Mouse (Mus musculus) bone marrow, adult 2 months (tissue): Measurements from ENCODE around the gene Tmem171. TPM values are rescaled to one million over a fixed set of nuclear protein-coding genes. Genes with fewer than 3 reads are reported as not detected.

Experiments
- H3K27ac ChIP-seq: fragments of 200-500 bp; 2 replicates; pipeline ENCODE4 v1.5.1; 2012; ENCODE audit warnings: low read depth, mild to moderate bottlenecking, control low read depth, inconsistent platforms, low read length; ENCODE audit not compliant: control insufficient read depth, poor library complexity, insufficient read depth
- H3K4me1 ChIP-seq: fragments of 200-500 bp; 2 replicates; pipeline ENCODE4 v1.6.1; 2011; ENCODE audit warnings: low read length; ENCODE audit not compliant: control insufficient read depth, insufficient read depth
- H3K4me3 ChIP-seq: fragments of 200-500 bp; replicated peaks from 2 replicates; pipeline ENCODE3; 2011; ENCODE audit warnings: mild to moderate bottlenecking, low read depth, low read length, control low read depth; ENCODE audit not compliant: control insufficient read depth
- CTCF ChIP-seq: fragments of 200-500 bp; IDR thresholded peaks from 2 replicates; pipeline ENCODE4 v1.5.1; 2011; ENCODE audit warnings: low read length, control low read depth; ENCODE audit not compliant: control insufficient read depth, insufficient read depth
- POLR2A ChIP-seq: fragments of 200-500 bp; IDR thresholded peaks from 2 replicates; pipeline ENCODE4 v1.6.1; 2011; ENCODE audit warnings: low read depth, mild to moderate bottlenecking, control low read depth, low read length, borderline replicate concordance; ENCODE audit not compliant: control insufficient read depth
- WGBS: fragments of 180-500 bp; shearing (Covaris S2); methylation state at CpG from one replicate; pipeline ENCODE4 v1.1.7; 2018; 5-methylcytosine and 5-hydroxymethylcytosine counted together
- polyA plus RNA-seq: library from polyadenylated mRNA; stranded (reverse); fragments of >200 nt; gene quantifications from 2 replicates; pipeline ENCODE4 v1.2.4, GENCODE M21; 2011; ENCODE audit warnings: low replicate concordance; ENCODE audit not compliant: missing spikeins, insufficient read depth, insufficient read length

Gene Tmem171
- polyA plus RNA-seq, 1 experiment: not detected

- Histone ChIP-seq H3K4me1 (no peaks in the 10 kb centered on the region), H3K4me3 (no peak overlapping the region), H3K27ac (no peak overlapping the region)
- TF ChIP-seq CTCF: no peak
- TF ChIP-seq POLR2A: no peak
- WGBS: 78% methylated on average over 1 of the region's 1 CpGs
These were observed 27.7 kb upstream of the Tmem171 start for GRCm38 (mm10) chr13:98722296-98722695.

GRCm38 (mm10) chr13:98716176-98716575, 21.5 kb upstream of the Tmem171 start:
- Histone ChIP-seq H3K4me1 (no peaks in the 10 kb centered on the region), H3K4me3 (no peak overlapping the region), H3K27ac (no peak overlapping the region)
- TF ChIP-seq POLR2A (no peak), CTCF (no peak)
- 91% methylated on average over 8 of the region's 8 CpGs for WGBS

DNA sequence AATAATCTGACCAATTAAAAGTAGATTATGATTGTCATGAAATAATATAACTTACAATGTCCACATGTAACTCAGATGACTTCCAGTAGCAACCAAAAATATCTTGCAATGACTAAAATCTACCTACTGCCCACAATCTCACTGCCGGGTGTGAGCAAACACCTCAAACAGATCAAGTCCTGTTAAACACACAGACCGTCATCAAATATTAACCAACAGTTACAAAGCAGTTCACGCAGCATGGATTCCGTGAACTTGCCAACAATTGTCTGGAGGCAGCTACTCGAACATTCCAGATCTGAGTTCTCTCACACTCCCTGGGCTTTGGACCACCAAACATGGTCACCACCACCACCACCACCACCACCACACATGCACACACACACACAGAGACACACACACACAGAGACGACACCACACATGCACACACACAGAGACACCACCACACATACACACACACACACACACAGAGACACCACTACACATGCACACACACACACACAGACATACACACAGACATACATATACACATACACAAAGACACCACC, 20.9 kb upstream of the Tmem171 start:
- no peak overlapping the region for H3K4me3 ChIP-seq
- no peaks in the 10 kb centered on the region for H3K4me1 ChIP-seq
- H3K27ac ChIP-seq: no peak overlapping the region
- TF ChIP-seq POLR2A (no peak), CTCF (no peak)
- WGBS: 90% methylated on average over 6 of the region's 6 CpGs

DNA sequence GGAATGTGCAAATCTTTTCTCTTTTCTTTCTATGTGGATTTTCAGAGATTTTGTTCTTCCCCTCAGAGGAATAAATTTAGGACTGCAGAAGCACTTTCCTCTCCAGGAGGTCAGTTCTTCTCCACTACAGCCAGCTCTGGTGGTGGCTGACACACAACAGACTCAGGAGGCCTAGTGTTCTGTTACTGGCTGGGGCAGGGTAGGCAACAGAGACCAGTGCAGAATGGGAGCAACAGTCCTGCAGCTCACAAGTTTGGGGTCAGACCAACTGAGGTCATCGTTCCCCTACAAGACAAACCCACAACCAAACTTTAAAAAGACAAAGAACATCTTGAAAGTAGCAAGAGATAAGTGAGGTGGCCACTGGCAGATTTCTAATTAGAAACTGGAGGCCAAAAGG, 16.0 kb upstream of the Tmem171 start:
- WGBS: 88% methylated on average over 1 of the region's 1 CpGs
- TF ChIP-seq POLR2A (no peak), CTCF (no peak)
- H3K27ac ChIP-seq: no peak overlapping the region
- H3K4me3 ChIP-seq: no peak overlapping the region
- H3K4me1 ChIP-seq: no peaks in the 10 kb centered on the region

DNA sequence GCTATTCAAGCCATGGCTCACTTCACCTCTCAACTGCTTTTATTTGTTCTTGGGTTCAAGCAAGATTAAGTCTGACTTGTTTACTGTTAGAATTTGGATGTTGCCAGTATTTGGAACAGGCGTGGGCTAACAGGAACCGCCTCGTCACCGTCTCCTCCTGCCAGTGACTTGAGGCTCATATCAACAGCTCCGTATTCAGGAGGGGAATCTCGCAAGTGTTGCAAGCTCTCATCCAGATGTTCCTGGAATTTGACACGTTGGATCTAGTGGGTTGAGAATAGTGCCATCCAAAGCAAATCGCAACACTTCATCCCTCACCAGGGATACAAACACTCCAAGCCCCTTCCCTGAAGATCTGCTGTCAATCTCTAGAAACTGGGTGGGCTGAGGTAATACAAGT, 15.6 kb upstream of the Tmem171 start:
- Histone ChIP-seq H3K4me1 (no peaks in the 10 kb centered on the region), H3K27ac (no peak overlapping the region), H3K4me3 (no peak overlapping the region)
- 79% methylated on average over 8 of the region's 8 CpGs for WGBS
- TF ChIP-seq POLR2A: no peak
- no peak for TF ChIP-seq CTCF

DNA sequence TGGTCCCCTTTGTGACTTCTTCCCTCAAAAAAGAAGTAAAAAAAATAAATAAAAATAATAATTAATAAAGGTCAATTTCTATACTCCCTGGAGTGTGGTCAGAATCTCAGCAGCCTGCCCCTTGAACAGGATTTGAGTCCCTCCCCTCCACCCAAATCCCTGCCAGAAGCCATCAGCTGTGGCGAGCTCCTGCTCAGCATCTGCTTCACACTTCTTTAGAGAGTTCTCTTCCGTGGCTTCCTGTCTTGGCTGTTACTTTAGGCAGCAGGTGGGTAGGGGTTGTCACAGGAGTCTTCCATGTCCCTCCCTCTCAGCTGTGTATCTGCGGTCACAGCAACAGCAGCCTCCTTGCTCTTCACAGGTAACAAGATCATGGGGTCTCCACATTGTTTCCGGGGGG, 10.9 kb upstream of the Tmem171 start:
- 61% methylated on average over 4 of the region's 4 CpGs for WGBS
- H3K4me1 ChIP-seq: no peaks in the 10 kb centered on the region
- H3K4me3 ChIP-seq: no peak overlapping the region
- TF ChIP-seq CTCF (no peak), POLR2A (no peak)
- no peak overlapping the region for H3K27ac ChIP-seq

GRCm38 (mm10) chr13:98703786-98704185, 9.2 kb upstream of the Tmem171 start:
- WGBS: 58% methylated on average over 8 of the region's 8 CpGs
- no peak overlapping the region for H3K27ac ChIP-seq
- no peak for TF ChIP-seq CTCF
- TF ChIP-seq POLR2A: no peak
- H3K4me3 ChIP-seq: no peak overlapping the region
- no peaks in the 10 kb centered on the region for H3K4me1 ChIP-seq

GRCm38 (mm10) chr13:98702361-98702760, 7.7 kb upstream of the Tmem171 start:
- no peak for TF ChIP-seq CTCF
- TF ChIP-seq POLR2A: no peak
- Histone ChIP-seq H3K4me1 (no peaks in the 10 kb centered on the region), H3K4me3 (no peak overlapping the region), H3K27ac (no peak overlapping the region)
- 87% methylated on average over 8 of the region's 8 CpGs for WGBS

GRCm38 (mm10) chr13:98701309-98701675, 6.7 kb upstream of the Tmem171 start:
- no peak overlapping the region for H3K4me3 ChIP-seq
- 89% methylated on average over 5 of the region's 5 CpGs for WGBS
- no peak overlapping the region for H3K27ac ChIP-seq
- TF ChIP-seq POLR2A: no peak
- TF ChIP-seq CTCF: no peak
- H3K4me1 ChIP-seq: no peaks in the 10 kb centered on the region

- H3K4me1 ChIP-seq: no peaks in the 10 kb centered on the region
- WGBS: 76% methylated on average over 10 of the region's 10 CpGs
- no peak overlapping the region for H3K27ac ChIP-seq
- H3K4me3 ChIP-seq: no peak overlapping the region
- TF ChIP-seq POLR2A (no peak), CTCF (no peak)
These were observed 6.2 kb upstream of the Tmem171 start for GRCm38 (mm10) chr13:98700661-98701308.
